Mouse (Mus musculus) lung, adult 18-20 months (tissue): Measurements from ENCODE around the gene Lin9.
"Not testable (repeated sequence)": the region's sequence is repeated elsewhere in the genome, so short reads cannot be mapped to it uniquely, and the experiment has no call there.

ENCODE experiments used
- DNase-seq, 2 experiments: peaks; one replicate each; pipeline ENCODE4 v3.0.0; 2022; ENCODE audit warnings: mixed read lengths in 2 of 2

Gene Lin9

GRCm38 (mm10) chr1:180641137-180641517 is at the start of gene Lin9:
Gene Lin9, plus strand, starts transcription at chr1:180641150.
- DNase-seq = peak; percentile 90 to 91

GRCm38 (mm10) chr1:180600578-180600977 is 40.4 kb upstream of the Lin9 start:
- DNase-seq = no peak

- peak; percentile 31 to 42 for DNase-seq
These were observed 39.1 kb upstream of the Lin9 start for GRCm38 (mm10) chr1:180601806-180602205.

- DNase-seq = no peak
These were observed 36.4 kb upstream of the Lin9 start for GRCm38 (mm10) chr1:180604579-180604978.

GRCm38 (mm10) chr1:180606106-180606505 is 34.8 kb upstream of the Lin9 start:
- DNase-seq = no peak

- DNase-seq = no peak
These were observed 34.0 kb upstream of the Lin9 start for GRCm38 (mm10) chr1:180606796-180607577.

- no peak for DNase-seq
These were observed 33.4 kb upstream of the Lin9 start for GRCm38 (mm10) chr1:180607578-180607879.

GRCm38 (mm10) chr1:180611842-180612241 is 29.1 kb upstream of the Lin9 start:
- not testable (repeated sequence) for DNase-seq

GRCm38 (mm10) chr1:180616762-180617161 is 24.2 kb upstream of the Lin9 start:
- no peak for DNase-seq

GRCm38 (mm10) chr1:180622389-180622788 is 18.6 kb upstream of the Lin9 start:
- DNase-seq = no peak

GRCm38 (mm10) chr1:180623911-180624310 is 17.0 kb upstream of the Lin9 start:
- DNase-seq = no peak

GRCm38 (mm10) chr1:180626141-180626540 is 14.8 kb upstream of the Lin9 start:
- DNase-seq = peak; percentile 43 to 61

- not testable (repeated sequence) for DNase-seq
These were observed 3.2 kb upstream of the Lin9 start for GRCm38 (mm10) chr1:180637796-180638195.

GRCm38 (mm10) chr1:180639416-180640401 is 1.2 kb upstream of the Lin9 start:
- no peak for DNase-seq

- DNase-seq = peak; percentile 20 to 22
These were observed 285 bp upstream of the Lin9 start for GRCm38 (mm10) chr1:180640605-180641125.

- DNase-seq = peak; percentile 5
These were observed 723 bp downstream of the Lin9 start for GRCm38 (mm10) chr1:180641518-180642227.

- DNase-seq = no peak
These were observed 1.2 kb downstream of the Lin9 start for GRCm38 (mm10) chr1:180642228-180642564.

GRCm38 (mm10) chr1:180691284-180691683 is 50.3 kb downstream of the Lin9 start:
- no peak for DNase-seq

GRCm38 (mm10) chr1:180696626-180697352 is 55.8 kb downstream of the Lin9 start, which contains the start of gene Mixl1:
Gene Mixl1, minus strand, starts transcription at chr1:180697034.
- DNase-seq = no peak

- DNase-seq = no peak
These were observed 57.1 kb downstream of the Lin9 start for GRCm38 (mm10) chr1:180698063-180698462.

GRCm38 (mm10) chr1:180703400-180703799 is 62.5 kb downstream of the Lin9 start:
- no peak for DNase-seq

- no peak for DNase-seq
These were observed 66.4 kb downstream of the Lin9 start for GRCm38 (mm10) chr1:180707368-180707767.
